Mouse (Mus musculus) T-helper 1 cell (primary cell): ENCODE data around the gene Hck.

Experiments
- in situ Hi-C: fragments of 300-600 bp; cut with MboI, MseI; formaldehyde crosslinking; loops from one replicate; pipeline ENCODE4 v1.15.1; 2025; ENCODE audit warnings: high pct_unique_total_duplicates

The Hck gene

GRCm38 (mm10) chr2:153149742-153150141 lies 41.5 kb downstream of the Hck start:
- in situ Hi-C loops: loop anchor here (10.0 kb wide), 1 partner anchor 435 kb away; no protein-coding TSS in a partner anchor

- in situ Hi-C loops: no loop called here
Observed at GRCm38 (mm10) chr2:153151026-153151425, 42.8 kb downstream of the Hck start.

- in situ Hi-C loops: no loop called here
Observed at GRCm38 (mm10) chr2:153151926-153152665, 43.8 kb downstream of the Hck start.

- in situ Hi-C loops: no loop called here
Observed at GRCm38 (mm10) chr2:153153033-153153450, 44.8 kb downstream of the Hck start.

- in situ Hi-C loops: no loop called here
Observed at GRCm38 (mm10) chr2:153157270-153157669, 49.0 kb downstream of the Hck start.

GRCm38 (mm10) chr2:153160133-153160532 lies 51.9 kb downstream of the Hck start:
- in situ Hi-C loops: loop anchor here (5.0 kb wide), 1 partner anchor 62 kb away; no protein-coding TSS in a partner anchor

GRCm38 (mm10) chr2:153160844-153161683 lies 52.8 kb downstream of the Hck start, which contains the start of gene Tm9sf4:
Tm9sf4 (plus strand) TSS chr2:153161303.
- in situ Hi-C loops: loop anchor here (5.0 kb wide), 1 partner anchor 61 kb away; no protein-coding TSS in a partner anchor

- in situ Hi-C loops: loop anchor here (5.0 kb wide), 1 partner anchor 61 kb away; no protein-coding TSS in a partner anchor
Observed at GRCm38 (mm10) chr2:153161684-153162080, 53.4 kb downstream of the Hck start.

GRCm38 (mm10) chr2:153167136-153167535 lies 58.9 kb downstream of the Hck start:
- in situ Hi-C loops: no loop called here

GRCm38 (mm10) chr2:153168134-153168820 lies 60.0 kb downstream of the Hck start:
- in situ Hi-C loops: no loop called here

- in situ Hi-C loops: no loop called here
Observed at GRCm38 (mm10) chr2:153170490-153171224, 62.4 kb downstream of the Hck start.

GRCm38 (mm10) chr2:153171966-153172365 lies 63.7 kb downstream of the Hck start:
- in situ Hi-C loops: no loop called here

GRCm38 (mm10) chr2:153175995-153176570 lies 67.8 kb downstream of the Hck start:
- in situ Hi-C loops: no loop called here

- in situ Hi-C loops: no loop called here
Observed at GRCm38 (mm10) chr2:153177188-153177587, 68.9 kb downstream of the Hck start.

GRCm38 (mm10) chr2:153179126-153179860 lies 71.0 kb downstream of the Hck start:
- in situ Hi-C loops: no loop called here

GRCm38 (mm10) chr2:153179961-153180360 lies 71.7 kb downstream of the Hck start:
- in situ Hi-C loops: no loop called here

- in situ Hi-C loops: no loop called here
Observed at GRCm38 (mm10) chr2:153186176-153186591, 77.9 kb downstream of the Hck start.

GRCm38 (mm10) chr2:153187848-153188247 lies 79.6 kb downstream of the Hck start:
- in situ Hi-C loops: no loop called here

- in situ Hi-C loops: no loop called here
Observed at GRCm38 (mm10) chr2:153191242-153191641, 83.0 kb downstream of the Hck start.

- in situ Hi-C loops: no loop called here
Observed at GRCm38 (mm10) chr2:153194255-153194654, 86.0 kb downstream of the Hck start.
